Mouse (Mus musculus): ENCODE measurements around the gene Vegfc. TPM values are rescaled to one million over a fixed set of nuclear protein-coding genes. Genes with fewer than 3 reads are reported as not detected.

Vegfc gene
- 0.47 TPM in 1 of 2 replicates, not detected in the other for total RNA-seq (2017)

GRCm38 (mm10) chr8:54077271-54078120 is at the start of gene Vegfc:
Gene Vegfc (plus strand): TSS chr8:54077606.
- peak; percentile 35; the same call in 1 of the 2 replicates for ATAC-seq (ENCODE audit: extremely low read depth, insufficient number of reproducible peaks, low FRiP score, poor library complexity, severe bottlenecking)

DNA sequence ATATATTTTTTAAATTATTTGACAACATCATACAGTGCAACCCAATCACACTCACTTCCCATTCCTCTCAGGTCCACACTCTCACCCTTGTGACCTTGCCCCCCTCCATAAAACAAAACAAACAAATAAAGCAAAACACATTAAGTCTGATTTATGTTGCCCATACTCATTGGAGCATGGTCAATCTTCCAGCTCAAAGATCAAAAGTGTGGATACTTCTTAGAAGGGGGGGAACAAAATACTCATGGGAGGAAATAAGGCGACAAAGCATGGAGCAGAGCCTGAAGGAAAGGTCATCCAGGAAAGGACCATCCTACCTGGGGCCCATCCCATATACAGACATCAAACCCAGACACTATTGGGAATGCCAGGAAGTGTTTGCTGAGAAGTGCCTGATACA is 42.8 kb upstream of the Vegfc start:
- no peak for ATAC-seq (ENCODE audit: extremely low read depth, insufficient number of reproducible peaks, low FRiP score, poor library complexity, severe bottlenecking)

GRCm38 (mm10) chr8:54042601-54043000 is 34.8 kb upstream of the Vegfc start:
- ATAC-seq (ENCODE audit: extremely low read depth, insufficient number of reproducible peaks, low FRiP score, poor library complexity, severe bottlenecking) = no peak

DNA sequence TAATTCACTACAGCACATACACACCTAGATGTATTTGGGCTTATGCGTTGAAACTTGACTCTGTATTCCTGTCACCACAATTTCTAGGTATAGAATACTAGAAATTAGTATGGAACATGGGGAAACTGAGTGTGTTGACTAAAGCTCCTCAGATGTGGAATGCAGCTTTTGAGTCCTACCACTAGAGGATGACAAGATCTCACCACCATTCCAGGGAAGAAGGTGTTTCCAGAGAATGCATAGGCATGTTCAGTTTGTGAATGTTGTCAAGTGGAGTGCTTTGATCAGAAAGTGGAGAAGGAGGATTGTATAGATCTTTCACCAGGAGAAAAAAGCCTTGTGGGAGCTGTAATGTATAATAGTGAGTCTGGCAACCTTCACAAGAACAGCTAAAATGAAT is 33.9 kb upstream of the Vegfc start:
- ATAC-seq (ENCODE audit: extremely low read depth, insufficient number of reproducible peaks, low FRiP score, poor library complexity, severe bottlenecking) = no peak

DNA sequence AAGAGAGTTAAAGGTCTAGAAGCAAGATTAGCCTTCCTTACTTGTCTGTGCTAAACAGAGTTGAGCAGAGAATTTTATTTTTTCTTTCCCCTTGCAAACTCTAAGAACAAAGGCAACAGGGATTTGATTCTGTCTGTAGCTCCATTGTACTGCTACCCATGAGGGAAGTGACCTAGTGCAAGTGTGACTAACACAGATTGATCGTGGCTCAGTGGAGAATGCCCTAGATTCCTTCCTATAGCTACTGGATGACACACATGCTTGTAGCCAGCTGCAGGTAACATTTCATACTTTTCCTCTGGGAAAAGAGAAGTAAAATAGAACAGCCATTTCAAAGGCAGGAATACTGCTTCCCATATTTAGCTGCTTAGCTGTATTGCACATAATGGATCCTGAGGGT is 24.2 kb upstream of the Vegfc start:
- no peak for ATAC-seq (ENCODE audit: extremely low read depth, insufficient number of reproducible peaks, low FRiP score, poor library complexity, severe bottlenecking)

DNA sequence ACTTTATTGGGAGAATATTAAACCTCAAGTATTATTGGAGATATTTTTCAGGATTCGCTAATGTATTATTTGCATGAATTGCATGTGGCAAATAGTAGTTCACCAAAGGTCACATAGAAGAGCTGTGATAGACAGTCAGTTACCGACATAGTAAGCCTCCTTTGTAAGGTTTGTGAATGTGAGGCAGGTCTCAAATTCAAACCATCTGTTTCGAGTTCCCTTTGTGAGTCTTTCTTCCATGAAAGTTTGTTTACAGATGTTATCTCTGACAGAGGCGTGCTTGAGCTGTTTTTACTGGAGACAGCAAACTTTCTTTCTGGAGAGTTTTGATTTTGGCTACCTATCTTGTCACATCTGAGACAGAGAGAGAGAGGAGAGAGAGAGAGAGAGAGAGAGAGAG is 11.9 kb upstream of the Vegfc start:
- no peak for ATAC-seq (ENCODE audit: extremely low read depth, insufficient number of reproducible peaks, low FRiP score, poor library complexity, severe bottlenecking)

GRCm38 (mm10) chr8:54076301-54076700 is 1.1 kb upstream of the Vegfc start:
- no peak for ATAC-seq (ENCODE audit: extremely low read depth, insufficient number of reproducible peaks, low FRiP score, poor library complexity, severe bottlenecking)

DNA sequence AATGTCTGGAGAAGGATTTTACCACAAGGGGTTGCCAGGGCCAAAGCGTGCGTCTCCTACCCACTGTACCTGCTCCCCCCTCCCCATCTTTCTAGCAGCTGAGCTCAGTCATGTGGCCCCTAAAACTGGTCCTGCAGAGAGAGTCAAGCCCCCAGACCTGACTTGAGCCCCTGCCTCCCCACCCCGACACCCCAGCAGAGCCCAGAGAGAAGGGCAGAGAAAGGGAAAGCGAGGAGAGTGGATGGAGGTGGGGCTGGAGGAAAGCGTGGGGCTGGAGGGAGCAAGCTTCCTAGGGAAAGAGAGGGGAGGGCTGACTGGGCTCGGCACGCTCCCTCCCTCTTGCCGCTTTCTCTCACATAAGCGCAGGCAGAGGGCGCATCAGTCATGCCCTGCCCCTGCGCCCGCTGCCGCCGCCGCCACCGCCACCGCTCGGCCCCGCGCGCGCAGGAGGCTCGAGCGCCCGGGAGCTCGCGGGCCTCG is 575 bp upstream of the Vegfc start:
- ATAC-seq (ENCODE audit: extremely low read depth, insufficient number of reproducible peaks, low FRiP score, poor library complexity, severe bottlenecking) = peak; percentile 51; the same call in 1 of the 2 replicates

DNA sequence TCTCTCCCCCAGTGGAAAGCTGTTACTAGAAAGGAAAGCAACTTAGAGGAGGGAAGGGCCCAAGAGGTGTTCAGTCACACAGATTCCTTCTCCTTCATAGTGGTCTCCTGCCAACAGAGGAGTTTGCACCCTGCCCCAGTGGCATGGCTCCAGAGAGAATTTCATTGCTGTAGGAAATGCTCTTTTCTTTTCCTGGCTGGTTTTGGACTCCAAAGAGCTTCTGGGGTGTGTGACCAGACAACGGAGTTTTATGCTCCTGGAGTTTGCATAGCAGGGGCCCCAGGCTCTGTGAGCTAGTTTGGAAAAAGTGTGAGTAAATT is 675 bp downstream of the Vegfc start:
- ATAC-seq (ENCODE audit: extremely low read depth, insufficient number of reproducible peaks, low FRiP score, poor library complexity, severe bottlenecking) = no peak

DNA sequence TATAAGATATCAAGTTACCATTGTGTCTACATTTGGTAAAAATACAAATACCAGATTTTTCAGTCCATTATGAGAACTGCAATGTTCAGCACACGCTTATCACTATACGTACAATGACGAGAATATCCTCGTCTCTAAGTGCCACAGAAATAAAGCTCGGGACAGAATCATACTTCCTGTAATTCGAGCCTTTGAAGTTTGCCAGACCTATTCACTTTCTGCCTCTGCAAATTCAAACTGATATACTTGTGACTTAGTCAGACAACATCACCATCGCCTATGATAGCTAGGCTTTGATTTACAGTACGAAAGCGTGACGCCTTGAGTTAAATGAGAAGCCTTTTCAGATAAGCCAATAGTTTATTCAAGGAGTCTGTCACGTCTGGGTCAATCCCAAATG is 1.6 kb downstream of the Vegfc start:
- ATAC-seq (ENCODE audit: extremely low read depth, insufficient number of reproducible peaks, low FRiP score, poor library complexity, severe bottlenecking) = no peak

GRCm38 (mm10) chr8:54079601-54080000 is 2.2 kb downstream of the Vegfc start:
- ATAC-seq (ENCODE audit: extremely low read depth, insufficient number of reproducible peaks, low FRiP score, poor library complexity, severe bottlenecking) = no peak

- no peak for ATAC-seq (ENCODE audit: extremely low read depth, insufficient number of reproducible peaks, low FRiP score, poor library complexity, severe bottlenecking)
Measured at GRCm38 (mm10) chr8:54085896-54086295, 8.5 kb downstream of the Vegfc start.

GRCm38 (mm10) chr8:54087114-54087513 is 9.7 kb downstream of the Vegfc start:
- ATAC-seq (ENCODE audit: extremely low read depth, insufficient number of reproducible peaks, low FRiP score, poor library complexity, severe bottlenecking) = no peak

DNA sequence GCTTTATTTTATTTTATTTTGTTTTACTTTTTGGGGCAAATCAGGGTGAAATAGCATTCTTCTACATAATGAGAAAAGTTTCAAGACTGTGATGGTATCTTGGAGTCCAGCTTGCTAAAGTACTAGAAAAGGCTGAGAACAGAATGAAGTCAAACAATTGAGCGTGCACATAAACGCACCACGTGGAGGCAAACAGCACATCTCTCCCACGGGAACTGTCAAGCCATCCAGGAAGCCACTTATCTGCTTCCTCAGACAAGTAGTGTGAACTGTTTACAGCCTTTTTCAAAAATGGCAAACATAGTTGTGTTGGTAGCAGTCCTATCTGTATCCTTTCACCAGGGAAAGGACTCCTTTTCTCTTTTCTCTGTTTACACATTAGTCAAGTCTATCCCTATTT is 11.8 kb downstream of the Vegfc start:
- ATAC-seq (ENCODE audit: extremely low read depth, insufficient number of reproducible peaks, low FRiP score, poor library complexity, severe bottlenecking) = no peak

DNA sequence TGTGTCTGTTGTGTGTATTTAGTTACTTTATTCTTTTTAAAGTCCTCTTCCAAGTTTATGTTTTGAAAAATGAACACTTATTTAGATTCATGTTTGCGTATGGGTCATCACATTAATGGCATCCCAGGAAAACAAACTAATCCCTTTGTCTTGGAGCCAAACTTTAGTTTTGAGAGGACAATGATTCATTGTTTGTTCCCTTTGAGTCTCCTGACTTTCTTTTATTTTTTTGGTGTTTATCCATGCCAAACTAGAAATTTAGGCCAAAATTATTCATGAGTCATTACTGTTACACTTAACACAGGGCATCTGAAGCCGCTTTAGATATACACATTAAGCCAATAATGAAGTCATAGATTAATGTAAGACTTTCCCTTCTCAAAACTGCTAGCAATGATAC is 12.5 kb downstream of the Vegfc start:
- ATAC-seq (ENCODE audit: extremely low read depth, insufficient number of reproducible peaks, low FRiP score, poor library complexity, severe bottlenecking) = no peak

DNA sequence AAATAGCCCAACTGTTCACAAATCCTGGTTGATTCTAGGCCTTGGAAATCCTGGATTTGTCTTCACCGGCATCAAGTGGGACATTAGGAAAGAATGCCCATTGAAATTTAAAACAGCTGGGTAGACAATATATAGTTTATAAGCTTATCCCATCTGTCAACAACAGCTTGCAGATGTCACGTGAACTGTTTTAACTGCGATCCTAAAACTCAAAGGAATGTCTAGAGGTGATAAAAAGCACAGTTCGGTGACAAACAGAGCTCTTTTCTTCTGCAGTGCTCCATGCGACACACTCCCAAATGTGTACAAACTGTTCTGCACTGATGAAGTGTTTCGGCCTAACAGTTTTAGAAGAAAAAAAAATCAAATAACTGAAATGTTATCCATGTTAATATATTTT is 22.7 kb downstream of the Vegfc start:
- ATAC-seq (ENCODE audit: extremely low read depth, insufficient number of reproducible peaks, low FRiP score, poor library complexity, severe bottlenecking) = no peak

DNA sequence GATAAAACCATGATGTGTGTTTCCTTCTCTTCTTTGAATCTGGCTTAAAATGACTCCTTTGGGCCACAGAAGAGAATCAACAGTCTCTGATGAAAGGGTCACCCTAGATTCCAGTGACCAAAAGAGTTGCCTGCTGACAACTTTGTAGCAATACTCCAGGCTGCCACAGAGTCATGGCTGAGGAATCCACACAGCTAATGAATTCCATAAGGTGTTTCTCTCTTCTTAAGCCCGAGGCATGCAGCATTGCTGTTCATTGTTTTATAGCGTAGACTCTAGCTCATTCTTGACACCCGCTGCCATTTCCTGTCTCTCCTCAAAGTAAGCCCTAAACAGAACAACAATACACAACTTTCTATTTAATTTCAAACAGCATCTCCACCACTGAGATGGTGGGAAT is 37.2 kb downstream of the Vegfc start:
- ATAC-seq (ENCODE audit: extremely low read depth, insufficient number of reproducible peaks, low FRiP score, poor library complexity, severe bottlenecking) = no peak

DNA sequence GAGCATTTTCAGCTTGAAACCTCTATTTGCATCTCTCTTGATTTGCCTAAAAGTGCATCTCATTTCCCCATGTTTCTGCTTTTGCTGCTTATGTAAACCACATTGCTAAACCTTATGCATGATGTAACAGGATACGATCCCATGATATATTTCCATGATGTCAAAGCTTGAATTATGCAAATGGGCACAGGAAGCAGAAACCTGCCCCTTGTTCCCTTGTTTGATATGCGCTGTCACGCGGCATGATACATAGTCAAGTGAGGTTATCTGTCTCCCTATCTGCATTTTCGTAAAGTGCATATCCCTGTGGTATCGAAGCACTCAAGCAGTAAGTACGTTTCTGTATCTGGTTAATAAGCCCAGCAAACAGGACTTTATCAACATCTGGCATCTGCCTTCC is 42.7 kb downstream of the Vegfc start:
- no peak for ATAC-seq (ENCODE audit: extremely low read depth, insufficient number of reproducible peaks, low FRiP score, poor library complexity, severe bottlenecking)

GRCm38 (mm10) chr8:54121942-54122341 is 44.5 kb downstream of the Vegfc start:
- no peak for ATAC-seq (ENCODE audit: extremely low read depth, insufficient number of reproducible peaks, low FRiP score, poor library complexity, severe bottlenecking)

- ATAC-seq (ENCODE audit: extremely low read depth, insufficient number of reproducible peaks, low FRiP score, poor library complexity, severe bottlenecking) = no peak
Measured at GRCm38 (mm10) chr8:54122345-54122744, 44.9 kb downstream of the Vegfc start.

DNA sequence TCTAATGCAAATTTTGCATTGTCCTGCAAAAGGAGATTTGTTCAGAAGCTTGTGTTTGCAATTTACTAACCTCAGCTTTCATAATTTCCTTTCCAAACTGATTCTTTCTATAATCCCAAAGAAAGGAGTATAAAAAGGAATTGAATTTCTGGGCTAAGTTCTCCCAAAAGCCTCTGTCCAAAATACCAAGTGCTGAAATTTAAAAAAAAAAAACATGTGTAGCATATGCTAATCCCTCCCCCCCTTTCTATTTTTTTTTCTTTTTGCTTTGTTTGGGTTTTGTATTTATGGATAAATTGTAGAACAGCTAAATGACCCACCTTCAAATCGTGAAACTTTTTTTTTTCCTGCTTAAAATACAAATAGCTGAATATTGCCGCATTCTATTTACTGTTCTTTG is 53.2 kb downstream of the Vegfc start:
- no peak for ATAC-seq (ENCODE audit: extremely low read depth, insufficient number of reproducible peaks, low FRiP score, poor library complexity, severe bottlenecking)
